Mouse (Mus musculus) C2C12 (cell line): ENCODE results near the gene Frmd4a.

ENCODE experiments used
- CTCF ChIP-seq: IDR thresholded peaks from one replicate; pipeline ENCODE4 v1.5.1; 2011; ENCODE audit not compliant: control insufficient read depth, insufficient read depth, insufficient read length
- MAX ChIP-seq: IDR thresholded peaks from one replicate; pipeline ENCODE4 v1.6.1; 2011; ENCODE audit warnings: mild to moderate bottlenecking, control low read depth
- MYOD1 ChIP-seq: IDR thresholded peaks from one replicate; pipeline ENCODE4 v1.6.1; 2011; ENCODE audit warnings: low read depth; ENCODE audit not compliant: control insufficient read depth, insufficient read length
- USF1 ChIP-seq: IDR thresholded peaks from one replicate; pipeline ENCODE4 v1.6.1; 2011; ENCODE audit warnings: low read depth, mild to moderate bottlenecking, control low read depth, moderate library complexity

DNA sequence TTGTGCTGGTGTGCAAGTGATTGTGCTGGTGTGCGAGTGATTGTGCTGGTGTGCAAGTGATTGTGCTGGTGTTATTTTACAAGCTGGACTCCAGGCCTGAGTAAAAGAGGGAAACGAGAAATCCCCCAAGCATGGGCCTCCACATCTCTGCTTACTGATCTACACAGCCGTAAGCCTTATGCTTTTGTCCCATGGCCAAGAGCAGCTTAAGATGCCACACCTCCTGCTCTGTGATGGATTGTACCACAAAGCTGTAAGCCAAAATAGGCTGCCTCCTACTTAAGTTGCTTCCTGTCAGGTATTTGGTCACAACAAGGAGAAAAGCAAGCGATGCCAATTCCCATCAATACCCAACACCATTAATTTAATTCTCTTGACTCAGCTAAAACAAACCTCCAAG lies 126.9 kb downstream of the Frmd4a start:
- no peak for TF ChIP-seq CTCF
- TF ChIP-seq MAX, result no peak
- no peak for TF ChIP-seq MYOD1
- TF ChIP-seq USF1, result no peak
